Mouse (Mus musculus): Measurements from ENCODE around the gene Fbxl12. TPM values are rescaled to one million over a fixed set of nuclear protein-coding genes. Genes with fewer than 3 reads are reported as not detected.
"Not testable (repeated sequence)": the region's sequence is repeated elsewhere in the genome, so short reads cannot be mapped to it uniquely, and the experiment has no call there.

The Fbxl12 gene
- 0.38 and 0.83 TPM in 2 replicates for polyA plus RNA-seq (2012)

GRCm38 (mm10) chr9:20644360-20645081, at the start of gene Fbxl12:
TSS of gene Fbxl12 (minus strand) at chr9:20644767.
- Histone ChIP-seq H3K4me3 (replicated peaks) (peak within 1 kb of the TSS; percentile 99), H3K9me3 (ENCODE audit: control insufficient read depth, low read length) (no peaks in the 10 kb centered on the region), H3K36me3 (ENCODE audit: control insufficient read depth) (peaks cover 37% of the 10 kb centered on the region), H3K4me1 (ENCODE audit: control insufficient read depth) (peaks cover 72% of the 10 kb centered on the region), H3K27me3 (ENCODE audit: control insufficient read depth) (no peaks in the 10 kb centered on the region)
- no peak for TF ChIP-seq TAL1 (IDR thresholded peaks at IDR 0.05; ENCODE audit: low read length)

GRCm38 (mm10) chr9:20692863-20693262, 48.3 kb upstream of the Fbxl12 start:
- Histone ChIP-seq H3K4me1 (ENCODE audit: control insufficient read depth) (no peaks in the 10 kb centered on the region), H3K36me3 (ENCODE audit: control insufficient read depth) (no peaks in the 10 kb centered on the region), H3K4me3 (replicated peaks) (no peak overlapping the region), H3K27me3 (ENCODE audit: control insufficient read depth) (peaks cover 30% of the 10 kb centered on the region), H3K9me3 (ENCODE audit: control insufficient read depth, low read length) (no peaks in the 10 kb centered on the region)
- TF ChIP-seq GATA1 (IDR thresholded peaks at IDR 0.05; ENCODE audit: low read length) (no peak), TAL1 (IDR thresholded peaks at IDR 0.05; ENCODE audit: low read length) (no peak)

DNA sequence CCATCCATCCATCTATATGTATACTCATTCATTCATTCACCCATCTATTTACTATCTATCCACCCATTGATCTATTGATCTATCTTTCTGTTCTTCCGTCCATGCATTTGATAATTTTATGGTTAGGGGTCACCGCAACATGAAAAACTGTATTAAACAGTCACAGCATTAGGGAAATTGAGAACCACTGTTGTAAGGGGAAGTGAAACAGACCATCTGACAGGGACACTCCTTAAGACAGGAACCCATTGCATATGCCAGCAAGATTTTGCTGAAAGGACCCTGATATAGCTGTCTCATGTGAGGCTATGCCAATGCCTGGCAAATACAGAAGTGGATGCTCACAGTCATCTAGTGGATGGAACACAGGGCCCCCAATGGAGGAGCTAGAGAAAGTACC, 45.9 kb upstream of the Fbxl12 start:
- not testable (repeated sequence) for H3K9me3 ChIP-seq (ENCODE audit: control insufficient read depth, low read length)

DNA sequence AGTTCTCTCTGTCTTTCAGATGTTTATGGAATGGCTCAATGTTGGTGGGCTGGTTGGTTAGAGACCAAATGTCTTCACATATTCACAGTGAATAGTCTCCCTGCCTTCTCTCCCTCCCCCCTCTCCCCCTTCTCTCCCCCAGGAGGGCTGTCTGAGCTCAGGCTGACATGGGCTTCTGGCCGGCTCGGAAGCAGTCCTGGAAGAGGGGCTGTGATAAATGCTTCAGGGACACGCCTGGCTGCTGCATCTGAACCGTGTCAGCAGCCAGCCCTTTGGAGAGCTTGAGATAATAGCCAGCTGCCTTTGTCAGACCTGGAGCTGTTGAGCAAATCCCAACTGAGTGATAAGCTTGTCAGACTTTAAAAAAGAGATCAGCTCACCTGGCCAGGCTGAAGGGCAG, 45.3 kb upstream of the Fbxl12 start:
- TF ChIP-seq GATA1 (IDR thresholded peaks at IDR 0.05; ENCODE audit: low read length), result no peak
- no peak for TF ChIP-seq TAL1 (IDR thresholded peaks at IDR 0.05; ENCODE audit: low read length)
- Histone ChIP-seq H3K36me3 (ENCODE audit: control insufficient read depth) (no peaks in the 10 kb centered on the region), H3K4me3 (replicated peaks) (no peak overlapping the region), H3K9me3 (ENCODE audit: control insufficient read depth, low read length) (no peaks in the 10 kb centered on the region), H3K27me3 (ENCODE audit: control insufficient read depth) (peaks cover 16% of the 10 kb centered on the region), H3K4me1 (ENCODE audit: control insufficient read depth) (no peaks in the 10 kb centered on the region)

More for the DNA sequence above, 45.9 kb upstream of the Fbxl12 start:
- not testable (repeated sequence) for H3K36me3 ChIP-seq (ENCODE audit: control insufficient read depth); H3K4me3 ChIP-seq (replicated peaks); H3K4me1 ChIP-seq (ENCODE audit: control insufficient read depth)
- peaks cover 21% of the 10 kb centered on the region for H3K27me3 ChIP-seq (ENCODE audit: control insufficient read depth)

DNA sequence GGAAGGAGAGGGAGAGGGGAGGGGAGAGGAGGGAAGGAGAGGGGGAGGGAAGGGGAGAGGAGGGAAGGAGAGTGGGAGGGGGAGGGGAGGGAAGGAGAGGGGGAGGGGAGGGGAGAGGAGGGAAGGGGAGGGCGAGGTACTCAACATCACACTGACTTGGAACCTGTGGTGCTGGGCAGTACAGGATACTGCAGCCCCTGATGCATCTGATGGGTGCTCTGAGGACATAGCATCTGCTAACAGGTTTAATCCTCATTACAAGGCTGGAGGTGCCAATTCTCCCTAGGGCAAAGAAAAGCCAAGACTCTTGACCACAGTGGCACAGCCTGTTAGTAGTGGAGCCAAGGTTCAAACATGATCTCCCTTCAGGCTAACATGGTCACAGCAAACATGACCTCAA, 44.8 kb upstream of the Fbxl12 start:
- H3K9me3 ChIP-seq (ENCODE audit: control insufficient read depth, low read length), result no peaks in the 10 kb centered on the region
- H3K36me3 ChIP-seq (ENCODE audit: control insufficient read depth), result no peaks in the 10 kb centered on the region
- no peak overlapping the region for H3K4me3 ChIP-seq (replicated peaks)
- H3K4me1 ChIP-seq (ENCODE audit: control insufficient read depth), result no peaks in the 10 kb centered on the region
- peaks cover 10% of the 10 kb centered on the region for H3K27me3 ChIP-seq (ENCODE audit: control insufficient read depth)
- TF ChIP-seq TAL1 (IDR thresholded peaks at IDR 0.05; ENCODE audit: low read length) (no peak), GATA1 (IDR thresholded peaks at IDR 0.05; ENCODE audit: low read length) (no peak)

DNA sequence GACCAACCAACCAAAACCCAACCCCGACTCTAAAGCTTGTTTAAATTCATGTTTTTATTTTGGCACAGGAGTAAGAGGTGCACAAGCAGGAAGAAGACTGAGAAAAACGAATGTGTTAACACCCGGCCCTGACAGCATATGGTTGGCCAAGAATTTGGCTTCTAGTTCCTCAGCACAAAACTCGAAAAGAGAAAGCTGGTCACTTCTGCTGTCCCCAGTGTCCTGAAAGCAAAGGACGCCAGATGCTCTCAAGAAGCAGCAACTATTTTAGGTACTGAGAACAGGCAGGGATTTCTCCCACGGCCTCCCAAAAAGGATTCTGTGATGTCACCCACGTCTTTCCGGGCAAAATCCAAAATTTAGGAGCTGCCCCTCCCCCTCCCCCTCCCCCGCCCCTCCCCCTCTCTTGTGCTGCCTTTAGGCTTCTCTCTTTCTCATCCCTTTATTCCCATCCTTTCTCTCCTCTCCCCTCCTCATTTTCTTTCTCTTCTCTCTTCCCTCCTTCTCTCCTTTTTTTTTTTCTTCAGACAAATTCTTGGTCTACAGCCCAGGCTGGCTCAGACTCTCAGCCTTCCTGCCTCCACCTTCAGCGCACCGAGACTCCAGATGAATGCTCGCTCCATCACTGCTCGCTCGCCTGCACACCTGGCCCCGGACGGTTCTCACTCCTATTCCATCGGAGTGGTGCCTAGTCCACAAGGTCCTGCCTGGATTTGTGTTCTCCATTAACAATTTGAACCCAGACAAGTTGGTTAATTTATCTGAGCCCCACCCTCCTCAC, 40.7 kb upstream of the Fbxl12 start:
- no peak overlapping the region for H3K4me3 ChIP-seq (replicated peaks)
- no peaks in the 10 kb centered on the region for H3K27me3 ChIP-seq (ENCODE audit: control insufficient read depth)
- TF ChIP-seq TAL1 (IDR thresholded peaks at IDR 0.05; ENCODE audit: low read length), result no peak
- TF ChIP-seq GATA1 (IDR thresholded peaks at IDR 0.05; ENCODE audit: low read length), result no peak
- 0 out of 2 replicates have a peak, but pooled peaks cover 2% of the 10 kb centered on the region for H3K9me3 ChIP-seq (ENCODE audit: control insufficient read depth, low read length)
- no peaks in the 10 kb centered on the region for H3K36me3 ChIP-seq (ENCODE audit: control insufficient read depth)
- H3K4me1 ChIP-seq (ENCODE audit: control insufficient read depth), result no peaks in the 10 kb centered on the region

GRCm38 (mm10) chr9:20682389-20682722, 37.8 kb upstream of the Fbxl12 start:
- no peak overlapping the region for H3K4me3 ChIP-seq (replicated peaks)
- H3K4me1 ChIP-seq (ENCODE audit: control insufficient read depth), result no peaks in the 10 kb centered on the region
- 0 out of 2 replicates have a peak, but pooled peaks cover 2% of the 10 kb centered on the region for H3K9me3 ChIP-seq (ENCODE audit: control insufficient read depth, low read length)
- no peak for TF ChIP-seq TAL1 (IDR thresholded peaks at IDR 0.05; ENCODE audit: low read length)
- TF ChIP-seq GATA1 (IDR thresholded peaks at IDR 0.05; ENCODE audit: low read length), result no peak
- H3K27me3 ChIP-seq (ENCODE audit: control insufficient read depth), result peaks cover 3% of the 10 kb centered on the region; the same call in 1 of the 2 replicates
- no peaks in the 10 kb centered on the region for H3K36me3 ChIP-seq (ENCODE audit: control insufficient read depth)

GRCm38 (mm10) chr9:20681546-20682388, 37.2 kb upstream of the Fbxl12 start:
- Histone ChIP-seq H3K36me3 (ENCODE audit: control insufficient read depth) (no peaks in the 10 kb centered on the region), H3K9me3 (ENCODE audit: control insufficient read depth, low read length) (0 out of 2 replicates have a peak, but pooled peaks cover 2% of the 10 kb centered on the region), H3K27me3 (ENCODE audit: control insufficient read depth) (peaks cover 3% of the 10 kb centered on the region; the same call in 1 of the 2 replicates), H3K4me1 (ENCODE audit: control insufficient read depth) (no peaks in the 10 kb centered on the region), H3K4me3 (replicated peaks) (no peak overlapping the region)
- no peak for TF ChIP-seq GATA1 (IDR thresholded peaks at IDR 0.05; ENCODE audit: low read length)
- no peak for TF ChIP-seq TAL1 (IDR thresholded peaks at IDR 0.05; ENCODE audit: low read length)

Measured in erythroblast, embryonic 14.5 days (primary cell).